Mouse (Mus musculus): ENCODE results near the gene Casc4.

The Casc4 gene

DNA sequence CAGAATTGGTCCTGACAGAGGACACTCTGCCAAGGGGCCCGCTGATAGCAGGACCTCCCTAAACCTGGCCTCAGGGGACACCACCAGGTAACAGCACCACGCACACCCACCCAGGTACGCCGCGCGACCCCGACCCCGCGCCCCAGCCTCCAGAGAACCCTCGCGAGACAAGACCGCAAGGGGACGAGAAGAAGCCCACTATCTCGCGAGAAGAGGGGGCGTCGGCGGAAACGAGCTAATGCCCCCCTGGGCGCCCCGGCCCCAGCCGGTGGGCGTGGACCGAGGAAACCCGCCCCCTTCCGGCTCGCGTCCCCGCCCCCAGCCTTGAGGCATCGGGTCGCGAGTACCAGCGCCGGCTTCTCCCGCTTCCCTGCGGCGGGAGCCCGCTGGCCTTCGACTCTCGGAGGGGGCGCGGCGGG is at the start of gene Casc4:
TSS of gene Casc4 (plus strand) at position 339 of the 419 bp plus-strand sequence.
- peak; percentile 91 for DNase-seq

GRCm38 (mm10) chr2:121821787-121822186 is 45.0 kb upstream of the Casc4 start:
- no peak for DNase-seq

GRCm38 (mm10) chr2:121824653-121825052 is 42.1 kb upstream of the Casc4 start:
- DNase-seq: no peak

GRCm38 (mm10) chr2:121826189-121826588 is 40.6 kb upstream of the Casc4 start:
- no peak for DNase-seq

DNA sequence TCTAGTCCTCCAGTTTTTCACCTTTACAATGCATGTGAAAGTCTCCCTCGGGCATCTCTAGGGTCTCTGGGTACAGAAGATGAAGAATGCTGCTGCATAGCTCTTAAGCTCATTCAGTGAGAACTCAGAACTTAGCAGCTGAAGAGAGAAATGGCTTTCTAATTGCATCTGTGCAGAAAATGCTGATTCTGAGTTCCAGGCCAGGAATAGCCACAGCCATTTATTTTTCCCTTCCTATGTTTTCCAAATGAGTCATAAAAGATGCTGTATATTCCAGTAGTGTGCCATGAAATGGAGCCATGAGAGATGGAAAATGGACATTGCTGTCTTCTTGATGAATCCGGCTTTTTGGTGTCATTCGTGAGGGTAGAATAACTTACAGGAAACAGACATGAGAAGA is 38.4 kb upstream of the Casc4 start:
- no peak for DNase-seq

GRCm38 (mm10) chr2:121832484-121832894 is 34.3 kb upstream of the Casc4 start:
- DNase-seq: peak; percentile 24

GRCm38 (mm10) chr2:121834926-121835325 is 31.8 kb upstream of the Casc4 start:
- DNase-seq: no peak

GRCm38 (mm10) chr2:121841453-121841852 is 25.3 kb upstream of the Casc4 start:
- no peak for DNase-seq

GRCm38 (mm10) chr2:121842249-121842648 is 24.5 kb upstream of the Casc4 start:
- DNase-seq: no peak

- no peak for DNase-seq
Measured at GRCm38 (mm10) chr2:121846050-121846449, 20.7 kb upstream of the Casc4 start.

- DNase-seq: no peak
Measured at GRCm38 (mm10) chr2:121852045-121852444, 14.7 kb upstream of the Casc4 start.

- no peak for DNase-seq
Measured at GRCm38 (mm10) chr2:121853974-121854373, 12.8 kb upstream of the Casc4 start.

DNA sequence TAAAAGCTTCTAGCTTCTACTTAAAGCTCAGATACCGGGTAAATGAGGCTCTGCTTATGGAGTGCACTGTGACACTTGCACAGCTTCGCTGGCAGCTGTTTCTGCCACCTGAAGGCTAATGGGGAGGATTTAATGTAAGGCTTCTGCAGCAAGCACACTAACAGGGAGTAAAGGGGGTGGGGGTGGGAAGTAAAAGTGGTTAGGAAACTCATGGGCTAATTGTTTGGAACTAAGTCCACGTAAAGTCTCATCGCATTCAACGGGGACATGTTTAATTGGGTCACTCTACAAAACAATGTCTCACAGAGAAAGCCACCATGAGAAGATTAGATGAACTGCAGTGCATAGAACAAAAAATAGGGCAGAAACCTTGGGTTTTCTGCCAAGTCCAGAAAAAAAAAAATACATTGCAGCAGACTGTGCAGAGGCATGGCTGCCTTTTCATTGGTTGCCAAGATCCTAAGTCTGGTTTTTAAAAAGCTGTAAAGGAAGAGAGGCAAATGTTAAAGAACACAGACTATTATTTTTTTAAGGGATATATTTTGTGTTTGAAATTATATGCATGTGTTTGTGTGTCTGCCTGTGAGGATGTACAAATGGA is 7.3 kb upstream of the Casc4 start:
- DNase-seq: peak; percentile 9

DNA sequence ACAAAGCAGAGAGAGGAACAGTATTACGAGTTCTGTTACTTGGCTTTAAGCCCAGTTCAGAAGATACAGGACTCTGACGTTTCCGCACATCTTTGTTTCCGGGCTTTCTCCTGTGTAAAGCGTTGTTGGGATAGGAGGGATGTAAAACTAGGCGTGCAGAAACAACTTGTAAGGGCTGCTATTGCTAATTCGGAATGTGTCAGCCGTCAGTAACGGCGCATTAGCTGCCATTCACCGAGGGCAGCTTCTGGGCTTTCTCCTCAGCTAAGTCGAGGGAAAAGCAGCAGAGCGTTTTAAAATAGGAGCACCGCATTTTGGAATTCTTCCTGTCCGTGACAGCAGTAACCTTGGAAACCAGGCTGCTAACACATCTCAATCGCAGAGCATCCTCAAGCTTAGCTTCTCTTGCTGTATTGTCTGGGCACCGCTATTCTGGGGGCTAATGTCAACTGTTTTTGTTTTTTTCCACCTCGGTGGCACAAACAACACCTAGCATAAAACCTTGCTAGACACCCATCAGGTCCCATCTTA is 634 bp upstream of the Casc4 start:
- DNase-seq: peak; percentile 51

GRCm38 (mm10) chr2:121867051-121867928 is 520 bp downstream of the Casc4 start:
- DNase-seq: peak; percentile 21

GRCm38 (mm10) chr2:121879506-121879905 is 12.7 kb downstream of the Casc4 start:
- DNase-seq: no peak

GRCm38 (mm10) chr2:121885509-121886106 is 18.8 kb downstream of the Casc4 start:
- no peak for DNase-seq

DNA sequence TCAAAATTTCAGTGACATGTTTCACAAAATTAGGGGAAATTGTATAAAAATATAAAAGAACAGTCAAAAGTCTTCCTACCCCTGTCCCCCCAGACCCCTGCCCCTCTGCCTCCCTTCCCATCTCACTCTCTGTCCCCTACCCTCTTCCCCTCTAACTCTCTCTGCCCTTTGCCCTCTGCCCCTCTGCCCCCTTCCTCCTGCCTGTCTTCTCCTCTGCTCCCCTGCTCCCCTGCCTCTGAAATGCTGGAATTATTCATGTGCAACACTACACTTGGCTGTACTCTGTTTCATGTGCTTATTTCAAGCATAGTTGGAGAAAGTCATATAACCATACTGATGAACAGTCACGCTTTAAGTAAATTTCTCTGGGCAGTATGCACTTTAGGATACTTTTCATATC is 19.6 kb downstream of the Casc4 start:
- DNase-seq: no peak

DNA sequence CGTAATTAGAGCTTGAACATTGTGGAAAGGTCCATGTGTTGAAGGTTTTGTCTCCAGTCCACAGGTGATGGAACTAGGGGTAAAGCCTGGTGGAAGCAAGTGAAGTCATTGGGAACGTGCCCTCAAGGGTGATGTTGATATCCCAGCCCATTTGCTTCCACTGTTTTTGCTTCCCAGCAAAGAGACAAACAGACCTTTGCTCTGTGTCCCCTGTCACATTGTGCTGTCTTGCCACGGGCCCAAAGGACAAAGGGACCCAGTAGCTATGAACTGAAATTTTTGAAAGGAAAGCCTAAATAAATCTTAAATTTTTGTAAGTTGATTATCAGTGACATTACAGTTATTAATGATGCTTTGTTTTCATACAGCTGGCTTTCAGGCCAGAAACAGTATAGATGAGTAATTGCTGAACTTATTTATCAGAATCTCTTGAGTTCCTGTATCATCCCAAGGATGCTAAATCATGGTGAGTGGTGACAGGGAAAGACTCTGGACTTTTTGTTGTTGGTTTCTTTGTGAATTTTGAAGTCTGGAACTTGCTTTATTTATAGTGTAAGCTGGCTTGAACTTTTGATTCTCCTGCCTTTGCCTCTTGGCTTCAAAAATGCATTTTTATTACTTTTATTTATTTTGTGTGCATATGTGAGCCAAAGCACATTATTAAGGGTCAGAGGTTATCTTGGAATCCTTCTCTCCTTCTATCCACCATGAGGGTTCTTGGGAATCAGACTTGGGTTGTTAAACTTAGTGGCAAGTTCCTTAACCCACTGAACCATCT is 22.1 kb downstream of the Casc4 start:
- no peak for DNase-seq

DNA sequence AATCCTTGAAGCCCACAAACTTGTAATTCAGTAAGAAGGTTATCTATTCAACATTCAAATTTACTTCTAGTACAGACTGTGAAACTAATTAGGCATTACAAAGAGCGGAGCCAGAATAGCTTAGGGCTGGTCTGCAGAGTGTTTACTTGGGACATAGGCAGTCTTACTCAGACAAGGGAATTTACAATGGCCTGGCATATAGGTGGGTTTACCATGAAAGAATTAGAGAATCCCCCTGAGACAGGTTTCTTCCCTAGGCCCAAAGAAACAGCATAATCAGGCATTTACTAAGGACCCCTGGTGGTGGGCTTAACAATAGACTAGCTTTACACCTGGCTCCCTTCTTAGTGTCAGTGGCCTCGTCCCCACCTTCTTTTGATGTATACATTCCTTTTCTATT is 28.5 kb downstream of the Casc4 start:
- DNase-seq: no peak

GRCm38 (mm10) chr2:121896825-121897224 is 30.1 kb downstream of the Casc4 start:
- no peak for DNase-seq

DNA sequence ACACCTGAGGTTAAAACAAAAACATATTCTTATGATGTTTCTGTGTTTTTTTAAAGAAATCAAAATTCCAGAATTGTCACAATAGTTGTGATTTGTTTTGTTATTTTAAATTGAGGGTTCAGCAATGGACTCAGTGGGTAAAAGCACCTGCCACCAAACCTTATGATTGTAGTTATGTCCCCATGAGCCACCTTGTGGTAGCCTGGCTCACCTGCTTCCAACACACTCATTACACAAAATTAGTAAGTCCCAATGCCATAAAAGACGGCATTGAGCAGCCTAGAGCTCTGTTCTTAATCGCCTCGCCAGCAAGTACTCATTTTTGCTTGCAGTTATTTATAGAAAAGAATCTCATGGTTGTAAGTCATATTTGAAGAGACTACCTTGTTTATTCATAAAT is 43.2 kb downstream of the Casc4 start:
- no peak for DNase-seq
